Mouse (Mus musculus) bone marrow, adult 2 months (tissue): ENCODE results near the gene Reep6. TPM values are rescaled to one million over a fixed set of nuclear protein-coding genes. Genes with fewer than 3 reads are reported as not detected.

Experiments used
- H3K27ac ChIP-seq: fragments of 200-500 bp; 2 replicates; pipeline ENCODE4 v1.5.1; 2012; ENCODE audit warnings: low read depth, mild to moderate bottlenecking, control low read depth, inconsistent platforms, low read length; ENCODE audit not compliant: control insufficient read depth, poor library complexity, insufficient read depth
- H3K4me1 ChIP-seq: fragments of 200-500 bp; 2 replicates; pipeline ENCODE4 v1.6.1; 2011; ENCODE audit warnings: low read length; ENCODE audit not compliant: control insufficient read depth, insufficient read depth
- H3K4me3 ChIP-seq: fragments of 200-500 bp; replicated peaks from 2 replicates; pipeline ENCODE3; 2011; ENCODE audit warnings: mild to moderate bottlenecking, low read depth, low read length, control low read depth; ENCODE audit not compliant: control insufficient read depth
- CTCF ChIP-seq: fragments of 200-500 bp; IDR thresholded peaks from 2 replicates; pipeline ENCODE4 v1.5.1; 2011; ENCODE audit warnings: low read length, control low read depth; ENCODE audit not compliant: control insufficient read depth, insufficient read depth
- POLR2A ChIP-seq: fragments of 200-500 bp; IDR thresholded peaks from 2 replicates; pipeline ENCODE4 v1.6.1; 2011; ENCODE audit warnings: low read depth, mild to moderate bottlenecking, control low read depth, low read length, borderline replicate concordance; ENCODE audit not compliant: control insufficient read depth
- WGBS: fragments of 180-500 bp; shearing (Covaris S2); methylation state at CpG from one replicate; pipeline ENCODE4 v1.1.7; 2018; 5-methylcytosine and 5-hydroxymethylcytosine counted together
- polyA plus RNA-seq: library from polyadenylated mRNA; stranded (reverse); fragments of >200 nt; gene quantifications from 2 replicates; pipeline ENCODE4 v1.2.4, GENCODE M21; 2011; ENCODE audit warnings: low replicate concordance; ENCODE audit not compliant: missing spikeins, insufficient read depth, insufficient read length

Reep6 gene
- polyA plus RNA-seq, 1 experiment, result 6.5 TPM

GRCm38 (mm10) chr10:80321014-80321669, 8.6 kb upstream of the Reep6 start:
- TF ChIP-seq CTCF (no peak), POLR2A (no peak)
- Histone ChIP-seq H3K4me3 (no peak overlapping the region), H3K4me1 (peaks cover 10% of the 10 kb centered on the region), H3K27ac (no peak overlapping the region)
- 45% methylated on average over 6 of the region's 6 CpGs for WGBS

- WGBS, result 90% methylated on average over 21 of the region's 21 CpGs
- H3K27ac ChIP-seq, result no peak overlapping the region
- H3K4me1 ChIP-seq, result peaks cover 9% of the 10 kb centered on the region
- TF ChIP-seq POLR2A, result no peak
- H3K4me3 ChIP-seq, result no peak overlapping the region
Observed at GRCm38 (mm10) chr10:80321670-80322581, 7.8 kb upstream of the Reep6 start.

GRCm38 (mm10) chr10:80322811-80323211, 6.9 kb upstream of the Reep6 start:
- peaks cover 8% of the 10 kb centered on the region for H3K4me1 ChIP-seq
- under 1% methylated on average over 28 of the region's 28 CpGs for WGBS

GRCm38 (mm10) chr10:80323261-80324119, 6.3 kb upstream of the Reep6 start:
- Histone ChIP-seq H3K4me3 (peak overlapping the region; percentile 82), H3K4me1 (peaks cover 8% of the 10 kb centered on the region), H3K27ac (no peak overlapping the region; the same call in 1 of the 2 replicates)
- under 1% methylated on average over 46 of the region's 46 CpGs for WGBS
- no peak for TF ChIP-seq CTCF
- no peak for TF ChIP-seq POLR2A

More at GRCm38 (mm10) chr10:80322811-80323211, 6.9 kb upstream of the Reep6 start:
- TF ChIP-seq POLR2A (peak; percentile 26; the same call in 1 of the 2 replicates), CTCF (no peak)
- Histone ChIP-seq H3K27ac (no peak overlapping the region), H3K4me3 (peak overlapping the region; percentile 82)

- WGBS, result 82% methylated on average over 17 of the region's 17 CpGs
- Histone ChIP-seq H3K27ac (no peak overlapping the region), H3K4me1 (peaks cover 8% of the 10 kb centered on the region), H3K4me3 (no peak overlapping the region)
- TF ChIP-seq CTCF (no peak), POLR2A (no peak)
Observed at GRCm38 (mm10) chr10:80324120-80325037, 5.4 kb upstream of the Reep6 start.

GRCm38 (mm10) chr10:80325045-80325444, 4.7 kb upstream of the Reep6 start:
- Histone ChIP-seq H3K4me3 (no peak overlapping the region), H3K27ac (no peak overlapping the region), H3K4me1 (peaks cover 6% of the 10 kb centered on the region; the same call in 1 of the 2 replicates)
- WGBS, result 88% methylated on average over 21 of the region's 21 CpGs
- TF ChIP-seq CTCF (no peak), POLR2A (no peak)

GRCm38 (mm10) chr10:80330084-80330483, 331 bp downstream of the Reep6 start:
- WGBS, result 1% methylated on average over 41 of the region's 41 CpGs
- no peaks in the 10 kb centered on the region; the same call in none of the 2 replicates for H3K4me1 ChIP-seq
- TF ChIP-seq CTCF (no peak), POLR2A (peak; percentile 43; the same call in 1 of the 2 replicates)
- peak overlapping the region; percentile 24; the same call in 1 of the 2 replicates for H3K27ac ChIP-seq
- peak overlapping the region; percentile 51 for H3K4me3 ChIP-seq
